Mouse (Mus musculus) lung, postnatal 0 days (tissue): ENCODE results near the gene Flad1.

Experiments used
- CTCF ChIP-seq: IDR thresholded peaks from 2 replicates; pipeline ENCODE4 v1.5.1; 2016; ENCODE audit warnings: antibody characterized with exemption, mild to moderate bottlenecking
- EP300 ChIP-seq: IDR thresholded peaks from 2 replicates; pipeline ENCODE4 v1.6.1; 2016; ENCODE audit warnings: antibody characterized with exemption, mild to moderate bottlenecking, control low read depth

DNA sequence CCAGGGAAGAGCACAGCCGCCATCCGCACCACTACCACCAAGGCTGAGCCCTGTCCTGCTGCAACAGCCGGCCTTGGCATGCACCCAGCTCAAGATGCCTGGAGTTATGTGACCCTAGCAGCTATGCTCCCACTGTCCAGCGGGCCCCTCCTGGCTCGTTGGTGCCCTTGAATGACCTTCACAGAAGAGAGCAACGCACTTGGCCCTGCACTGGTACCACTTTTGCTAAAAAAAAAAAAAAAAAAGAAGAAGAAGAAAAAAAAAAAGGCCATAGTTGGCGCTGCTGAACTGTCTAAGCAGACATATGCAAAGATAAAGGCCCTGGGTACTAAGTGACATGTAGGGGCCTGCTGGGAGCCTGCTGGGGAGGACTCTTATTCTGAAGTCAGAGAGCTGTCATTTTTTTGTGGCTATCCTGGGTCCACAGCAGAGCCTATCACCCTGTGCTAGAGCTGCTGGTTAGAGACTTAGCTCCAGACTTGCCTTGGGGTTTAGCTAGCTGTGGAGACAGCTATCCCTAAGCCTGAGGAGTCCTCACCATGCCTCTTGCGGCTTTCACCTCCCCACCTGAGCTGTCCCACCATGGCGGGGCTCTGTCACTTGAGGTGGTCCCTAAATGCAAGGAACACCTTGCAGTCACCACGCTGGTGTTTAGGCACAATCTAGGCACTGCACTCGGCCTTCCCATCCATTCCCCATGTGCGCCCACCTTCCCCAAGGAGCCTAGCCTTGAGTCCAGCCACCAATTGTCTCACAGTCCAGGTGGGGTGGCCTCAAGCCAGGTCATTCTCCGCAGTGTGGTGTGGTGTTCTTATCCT lies 37.3 kb upstream of the Flad1 start:
- no peak for TF ChIP-seq CTCF
- TF ChIP-seq EP300: no peak
